Mouse (Mus musculus): Measurements from ENCODE around the gene Gpatch2.

The Gpatch2 gene

DNA sequence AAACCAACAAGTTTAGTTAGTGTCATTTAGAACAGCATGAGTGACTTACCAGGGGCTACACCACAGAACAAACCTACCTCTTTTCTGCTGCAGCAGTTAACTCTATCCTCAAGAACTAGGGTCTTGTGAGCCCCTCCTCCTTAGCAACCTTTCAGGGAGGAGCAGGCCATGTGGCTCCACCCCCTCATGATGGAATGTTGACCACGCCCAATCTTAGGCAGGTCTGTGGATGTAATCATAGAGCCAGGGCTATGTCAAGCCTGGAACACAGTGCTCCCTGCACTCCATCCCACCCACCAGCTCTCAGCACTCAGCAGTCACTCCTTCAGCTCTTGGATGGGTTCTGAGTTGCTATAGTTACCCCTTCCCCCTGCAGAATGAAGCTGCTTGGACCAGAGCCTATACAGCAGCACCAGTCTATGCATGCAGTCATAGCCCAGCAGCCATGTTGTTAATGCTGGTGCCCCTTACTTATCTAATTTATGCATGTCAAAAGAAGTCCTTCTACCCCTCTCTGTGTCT, 35.5 kb downstream of the Gpatch2 start:
- no peak for DNase-seq

- no peak for DNase-seq
Measured at GRCm38 (mm10) chr1:187258756-187259155, 43.4 kb downstream of the Gpatch2 start.

DNA sequence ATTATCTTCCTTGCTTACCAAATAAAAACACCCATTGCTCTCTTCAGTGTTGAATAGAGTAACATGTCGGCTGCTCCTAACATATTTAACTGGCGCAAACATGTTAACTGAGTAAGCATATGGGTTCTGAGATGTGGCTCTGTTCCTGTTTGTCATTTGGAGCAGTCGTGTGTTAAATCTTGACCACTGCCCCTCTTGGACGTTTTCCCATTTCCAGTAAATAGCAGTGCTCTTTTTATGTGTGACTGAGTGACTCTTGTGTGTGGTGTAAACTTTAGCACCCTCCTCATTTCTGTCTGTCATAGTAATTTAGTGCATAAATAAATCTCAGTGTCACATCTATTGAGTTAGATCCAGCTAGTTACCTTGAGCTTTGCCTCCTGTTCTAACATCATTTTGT, 52.3 kb downstream of the Gpatch2 start:
- DNase-seq = no peak

DNA sequence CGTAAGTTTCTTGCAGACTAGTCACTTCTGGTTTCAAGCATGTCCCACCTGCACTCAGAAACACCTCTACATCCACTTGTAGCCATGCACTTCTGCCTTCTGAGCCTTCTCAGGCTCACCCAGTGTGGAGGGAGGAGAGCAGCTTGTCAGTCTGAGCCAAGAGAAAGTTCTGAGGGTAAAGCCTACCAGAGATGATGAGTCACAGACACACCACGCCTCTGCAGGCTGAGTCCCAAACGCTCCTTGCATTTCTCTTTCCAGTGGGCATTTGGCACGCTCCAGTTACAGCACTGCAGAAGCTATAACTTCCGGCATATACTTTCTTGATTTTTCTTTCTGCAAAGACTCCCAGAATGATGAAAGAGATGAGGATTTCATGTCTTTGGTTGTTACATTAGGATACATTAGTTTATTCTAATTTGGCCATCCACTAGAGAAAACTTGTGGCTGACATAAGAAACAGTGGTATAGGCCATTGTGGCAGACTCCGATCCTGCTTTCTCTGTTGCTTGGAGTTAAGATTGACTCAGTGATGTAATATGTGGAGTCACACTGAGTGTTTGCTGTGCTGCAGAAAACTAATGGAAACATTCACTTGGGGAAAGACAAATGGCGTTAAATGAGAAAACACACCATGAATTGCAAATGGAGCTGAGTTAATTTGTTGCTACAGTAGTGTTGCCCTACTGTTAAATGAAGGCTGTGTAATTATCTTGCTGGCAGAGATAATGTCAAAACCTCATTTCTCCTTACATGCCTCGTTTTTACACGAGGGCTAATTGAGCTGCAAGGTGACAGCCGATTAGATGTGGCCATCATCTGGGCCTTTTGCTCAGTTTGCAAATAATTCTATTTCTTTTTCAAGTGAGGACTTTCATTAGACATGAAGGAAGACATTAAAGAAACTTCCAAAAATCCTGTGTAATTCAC, 55.3 kb downstream of the Gpatch2 start:
- DNase-seq = no peak

- DNase-seq = no peak
Measured at GRCm38 (mm10) chr1:187277324-187277723, 62.0 kb downstream of the Gpatch2 start.

DNA sequence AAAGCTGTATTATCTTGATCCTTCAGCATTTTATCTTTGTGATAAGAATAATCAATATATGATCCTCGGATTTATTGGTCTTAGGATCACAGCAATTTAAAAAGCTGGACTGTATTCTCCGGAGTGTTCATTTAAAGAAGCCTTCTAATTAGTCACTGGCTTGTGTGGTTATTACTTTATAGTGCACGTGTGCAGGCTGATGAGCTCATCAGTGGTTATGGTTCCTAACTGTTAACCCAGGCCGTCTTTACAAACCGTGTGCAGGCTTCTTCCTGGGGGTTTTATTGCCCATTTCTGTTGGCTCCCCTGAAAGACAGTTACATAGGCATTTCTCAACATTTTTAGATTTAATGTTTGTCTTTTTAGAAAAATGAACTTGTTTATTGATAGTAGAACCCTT, 63.2 kb downstream of the Gpatch2 start:
- DNase-seq = no peak

GRCm38 (mm10) chr1:187279776-187280175, 64.5 kb downstream of the Gpatch2 start:
- no peak for DNase-seq

- DNase-seq = no peak
Measured at GRCm38 (mm10) chr1:187282321-187282720, 67.0 kb downstream of the Gpatch2 start.

- DNase-seq = peak; percentile 20
Measured at GRCm38 (mm10) chr1:187282804-187283203, 67.5 kb downstream of the Gpatch2 start.

- no peak for DNase-seq
Measured at GRCm38 (mm10) chr1:187285735-187286134, 70.4 kb downstream of the Gpatch2 start.

- DNase-seq = no peak
Measured at GRCm38 (mm10) chr1:187286411-187286810, 71.1 kb downstream of the Gpatch2 start.

GRCm38 (mm10) chr1:187286924-187287323, 71.6 kb downstream of the Gpatch2 start:
- DNase-seq = no peak

- DNase-seq = no peak
Measured at GRCm38 (mm10) chr1:187290186-187290585, 74.9 kb downstream of the Gpatch2 start.

- no peak for DNase-seq
Measured at GRCm38 (mm10) chr1:187291480-187292394, 76.4 kb downstream of the Gpatch2 start.

- DNase-seq = no peak
Measured at GRCm38 (mm10) chr1:187292395-187292749, 77.1 kb downstream of the Gpatch2 start.

DNA sequence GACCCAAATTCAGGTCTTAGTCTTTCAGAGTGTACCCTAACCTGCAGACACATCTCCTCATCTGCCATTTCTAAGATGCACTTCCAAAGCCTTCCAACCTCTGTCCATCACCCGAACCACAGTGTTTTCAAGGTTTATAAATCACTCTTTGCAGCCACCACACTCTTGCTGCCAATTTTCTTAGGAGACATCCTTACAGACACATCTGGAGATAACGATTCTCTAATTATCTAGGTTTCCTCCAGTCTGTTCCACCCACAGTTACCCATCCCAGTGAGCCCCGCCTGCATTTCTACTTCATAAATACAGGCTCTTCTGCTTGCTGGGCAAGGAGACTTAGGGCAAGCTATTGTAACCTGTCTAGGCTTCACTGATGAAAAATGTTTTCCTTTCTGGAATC, 77.9 kb downstream of the Gpatch2 start:
- DNase-seq = no peak

DNA sequence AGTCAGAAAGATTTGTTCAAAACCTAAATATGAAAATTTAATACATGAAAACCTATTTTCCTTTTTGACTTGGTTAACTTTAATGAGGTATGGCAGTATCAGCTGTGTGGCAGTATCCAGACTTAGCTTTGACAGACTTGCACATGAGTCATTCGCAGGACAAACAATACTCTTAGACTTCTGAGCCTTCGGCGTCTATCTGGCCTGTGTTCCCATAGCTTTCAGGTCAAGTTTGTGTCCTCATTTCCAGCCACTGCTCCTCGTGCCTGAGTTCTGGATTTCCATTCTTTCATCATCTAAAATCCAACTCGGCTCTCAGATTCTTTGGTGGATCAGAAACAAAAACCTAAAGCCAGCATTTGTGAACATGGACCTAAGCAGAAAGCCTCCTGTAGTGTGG, 79.2 kb downstream of the Gpatch2 start:
- no peak for DNase-seq

GRCm38 (mm10) chr1:187295038-187295559, 79.8 kb downstream of the Gpatch2 start:
- DNase-seq = no peak

DNA sequence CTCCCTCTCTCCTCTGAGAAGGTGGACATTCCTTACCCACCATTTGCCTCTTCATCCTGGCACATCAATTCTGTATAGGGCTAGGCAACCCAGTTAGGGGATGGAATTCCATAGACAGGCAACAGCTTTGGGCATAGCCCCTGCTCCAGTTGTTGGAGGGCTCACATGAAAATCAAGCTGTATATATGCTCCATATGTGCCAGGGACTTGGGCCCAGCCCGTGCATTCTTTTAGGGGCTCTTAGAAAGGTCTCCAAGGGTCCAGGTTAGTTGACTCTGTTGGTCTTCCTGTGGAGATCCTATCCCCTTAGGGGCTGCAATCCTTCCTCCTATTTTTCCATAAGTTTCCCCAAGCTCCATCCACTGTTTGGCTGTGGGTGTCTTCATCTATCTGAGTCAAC, 80.4 kb downstream of the Gpatch2 start:
- DNase-seq = no peak

- DNase-seq = no peak
Measured at GRCm38 (mm10) chr1:187299236-187299635, 83.9 kb downstream of the Gpatch2 start.

DNA sequence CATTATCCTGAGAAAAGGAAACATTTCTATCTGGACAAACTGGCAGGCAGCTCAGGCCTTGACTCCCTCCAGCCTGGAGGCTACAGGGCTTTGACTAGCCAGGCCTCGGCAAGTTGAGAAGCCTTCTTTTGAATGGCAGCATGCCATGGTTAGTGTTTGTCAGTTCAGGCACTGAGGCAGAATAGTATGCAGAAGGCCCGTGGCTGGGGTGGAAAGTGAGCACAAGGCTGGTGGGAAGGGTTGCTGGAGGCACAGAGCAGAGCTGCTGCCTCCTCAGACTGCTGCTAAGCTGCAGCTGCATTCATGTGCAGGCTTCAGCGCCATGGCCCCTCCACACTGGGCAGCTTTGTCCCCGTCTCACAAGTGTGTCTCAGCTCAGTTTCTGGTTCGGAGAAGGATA, 85.3 kb downstream of the Gpatch2 start:
- no peak for DNase-seq

DNA sequence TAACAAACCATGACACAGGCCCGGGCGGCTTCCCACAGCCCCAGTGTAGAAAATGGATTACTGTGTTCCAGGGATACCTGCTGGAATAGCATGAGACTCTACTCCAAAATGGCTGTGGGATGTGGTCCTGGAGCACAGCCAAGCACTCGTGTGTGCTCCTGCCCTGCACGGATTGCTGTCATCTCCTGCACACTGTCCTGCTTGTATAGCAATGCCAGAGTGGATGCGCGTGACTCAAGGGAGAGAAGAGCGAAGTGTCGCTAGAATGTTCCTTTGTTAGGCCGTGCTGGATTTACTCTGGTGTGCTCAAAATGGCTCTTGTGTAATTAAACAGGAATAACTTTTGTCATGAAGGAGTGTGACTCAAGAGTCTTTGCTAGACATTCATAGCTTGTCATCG, 87.9 kb downstream of the Gpatch2 start:
- no peak for DNase-seq

GRCm38 (mm10) chr1:187307335-187307734, 92.0 kb downstream of the Gpatch2 start:
- no peak for DNase-seq

All from lung, postnatal 14 days (tissue).